Mouse (Mus musculus) layer of hippocampus, postnatal 25 days (tissue): Measurements from ENCODE around the gene Ilf2. TPM values are rescaled to one million over a fixed set of nuclear protein-coding genes. Genes with fewer than 3 reads are reported as not detected.

Experiments
- DNase-seq, 2 experiments: peaks; one replicate each; pipeline ENCODE4 v3.0.0; 2022; ENCODE audit warnings: mixed read lengths in 2 of 2, low spot score in 1 of 2; ENCODE audit errors: extremely low spot score in 1 of 2
- total RNA-seq, 2 experiments: library from RNA; stranded (reverse); gene quantifications; 2 replicates each; pipeline ENCODE4 v1.2.3; 2021

Ilf2 gene
- total RNA-seq, 2 experiments from 2014 or later = 81.2 to 87.4 TPM

DNA sequence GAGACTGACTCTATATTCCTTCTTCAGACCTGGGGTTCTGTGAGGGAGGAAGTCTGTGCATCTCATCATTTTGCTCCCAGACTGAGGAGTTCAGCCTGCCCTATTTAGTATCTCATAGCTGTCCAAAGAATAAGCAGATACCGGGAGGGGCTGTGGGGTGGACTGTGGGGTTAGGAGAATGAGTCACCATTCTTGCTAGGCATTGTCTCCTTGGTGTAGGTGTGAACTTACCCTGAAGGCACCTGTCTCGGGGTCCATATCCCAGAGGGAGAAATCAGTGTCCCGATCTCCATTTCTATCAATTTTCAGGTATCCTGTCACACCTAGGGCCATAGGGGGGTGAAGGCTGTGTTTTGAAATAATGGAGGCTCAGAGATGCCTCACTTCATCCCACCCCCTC, 14.0 kb upstream of the Ilf2 start:
- DNase-seq = no peak

DNA sequence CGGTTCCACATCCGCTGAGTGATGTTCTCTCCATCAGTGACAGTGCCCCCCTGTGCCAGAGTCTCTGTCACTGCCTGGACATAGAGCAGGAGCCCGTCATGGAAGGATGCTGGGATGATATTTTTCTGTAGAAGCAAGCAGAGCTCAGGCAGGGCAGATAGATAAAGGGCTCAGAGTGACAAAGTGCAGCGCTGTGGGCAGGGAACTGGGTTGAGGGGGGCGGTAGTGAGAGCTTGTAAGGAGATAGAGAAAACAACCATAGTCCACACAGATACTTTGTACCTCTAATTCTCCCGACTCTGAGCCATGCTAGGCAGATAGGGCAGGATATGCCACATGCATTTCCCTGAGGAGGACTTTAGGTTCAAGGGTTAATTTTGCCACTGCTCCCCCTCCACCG, 13.3 kb upstream of the Ilf2 start:
- no peak for DNase-seq

DNA sequence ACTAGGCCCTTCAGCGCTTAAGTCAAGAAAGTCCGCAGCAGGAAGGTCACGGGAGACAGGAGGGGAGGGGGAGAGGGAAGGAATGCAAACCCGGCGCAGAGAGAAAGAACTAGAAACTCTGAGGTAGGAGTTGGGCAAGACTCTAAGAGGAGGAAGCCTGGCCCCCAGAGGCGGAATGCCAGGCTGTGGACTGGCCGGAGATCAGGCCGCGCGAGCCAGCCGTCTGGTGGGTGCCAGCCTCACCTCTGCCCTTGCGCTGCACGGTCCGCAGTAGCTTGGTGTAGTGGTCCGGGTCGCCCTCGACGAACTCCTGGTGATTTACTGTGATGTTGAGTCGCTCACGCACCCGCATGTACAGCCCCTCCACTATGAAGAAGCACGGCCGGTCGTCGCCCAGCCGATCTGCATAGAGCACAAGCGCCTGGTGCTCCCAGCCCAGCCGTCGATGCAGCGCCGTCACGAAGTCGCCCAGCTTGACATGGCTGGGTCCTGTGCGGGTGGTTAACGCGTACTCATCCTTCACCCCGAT, 11.3 kb upstream of the Ilf2 start:
- no peak for DNase-seq

DNA sequence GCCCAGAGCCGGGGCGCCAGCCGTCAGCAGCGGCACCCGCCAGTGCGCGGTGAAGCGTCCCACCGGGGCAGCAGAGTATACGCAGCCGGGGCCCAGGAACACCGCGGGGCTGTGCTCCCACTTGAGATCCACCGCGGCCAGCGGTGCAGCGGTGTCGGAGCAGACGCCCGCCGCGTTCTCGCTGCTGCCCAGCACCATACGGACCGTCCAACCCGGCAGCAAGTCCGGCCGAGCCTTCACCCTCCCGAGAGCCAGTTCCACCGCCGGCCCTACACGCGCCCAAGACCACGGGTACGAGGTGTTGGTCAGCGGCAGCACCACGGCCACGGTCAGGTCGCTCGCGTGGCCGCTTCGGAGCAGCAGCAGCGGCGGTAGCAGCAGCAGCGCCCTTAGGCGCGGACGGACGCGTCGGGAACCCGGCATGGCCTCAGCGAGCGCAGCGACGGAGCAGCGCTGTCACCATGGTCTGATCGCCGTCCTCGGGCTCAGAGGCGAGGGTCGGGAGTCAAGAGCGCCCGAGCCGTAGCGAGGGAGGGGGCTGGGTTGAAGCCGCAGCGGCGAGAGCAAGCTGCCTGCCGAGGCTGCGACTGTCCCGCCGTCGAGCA, 10.7 kb upstream of the Ilf2 start:
- DNase-seq = no peak

DNA sequence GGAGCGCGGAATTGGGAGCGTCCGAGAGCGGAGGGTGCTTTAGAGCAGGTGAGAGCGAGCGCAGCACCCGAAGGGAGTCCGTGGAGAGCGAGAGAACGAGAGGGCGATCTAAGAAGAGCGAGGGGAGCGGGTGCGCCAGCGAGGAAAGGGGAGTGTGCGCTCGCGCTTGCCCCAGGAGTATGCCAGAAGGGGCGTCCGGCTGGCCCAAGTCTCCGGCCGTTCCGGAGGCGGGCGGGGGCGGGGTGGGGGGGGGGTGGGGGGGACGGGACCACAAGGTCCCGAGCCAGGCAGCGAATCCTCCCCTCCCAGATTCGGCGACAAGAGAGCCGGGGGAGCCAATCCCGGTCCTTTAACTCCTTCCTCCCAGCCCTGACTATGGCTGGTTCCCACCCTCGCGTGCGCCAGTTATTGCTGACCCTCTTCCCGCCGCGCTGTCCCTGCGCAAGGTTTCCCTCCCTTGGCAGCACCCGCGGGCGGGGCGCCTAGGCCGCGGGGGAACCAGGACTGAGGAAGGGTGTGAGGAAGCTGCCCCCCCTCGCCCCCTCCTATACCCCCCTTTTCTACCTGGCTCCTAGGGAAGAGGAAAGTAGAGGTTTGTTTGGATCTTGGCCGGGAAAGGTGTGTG, 10.1 kb upstream of the Ilf2 start, which contains the start of gene Npr1:
Gene Npr1, minus strand, starts transcription at position 181 of the 625 bp plus-strand sequence.
- no peak for DNase-seq

DNA sequence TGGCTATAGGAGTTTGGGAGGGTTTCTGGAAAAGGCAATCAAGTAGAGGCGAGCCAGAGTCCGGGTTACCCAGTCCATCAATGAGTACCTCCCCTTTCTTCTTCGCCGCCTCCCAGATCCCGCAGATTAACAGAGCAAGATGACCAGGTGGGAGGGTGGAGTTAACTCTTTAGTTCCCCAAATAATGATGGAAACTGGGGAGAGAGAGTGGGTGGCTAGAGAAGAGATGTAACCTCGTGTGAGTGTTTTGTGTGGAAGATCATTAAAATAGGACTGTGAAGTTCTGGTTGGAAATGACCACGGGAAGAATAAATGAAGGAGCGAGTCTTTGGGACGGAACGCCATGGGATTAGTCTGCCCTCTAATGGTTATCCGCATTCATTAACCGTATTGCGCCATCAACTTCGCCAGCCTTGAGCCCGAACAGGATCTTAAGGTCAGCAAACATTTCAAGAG, 9.6 kb upstream of the Ilf2 start:
- DNase-seq = peak in 1 of 2 experiments; percentile 46

DNA sequence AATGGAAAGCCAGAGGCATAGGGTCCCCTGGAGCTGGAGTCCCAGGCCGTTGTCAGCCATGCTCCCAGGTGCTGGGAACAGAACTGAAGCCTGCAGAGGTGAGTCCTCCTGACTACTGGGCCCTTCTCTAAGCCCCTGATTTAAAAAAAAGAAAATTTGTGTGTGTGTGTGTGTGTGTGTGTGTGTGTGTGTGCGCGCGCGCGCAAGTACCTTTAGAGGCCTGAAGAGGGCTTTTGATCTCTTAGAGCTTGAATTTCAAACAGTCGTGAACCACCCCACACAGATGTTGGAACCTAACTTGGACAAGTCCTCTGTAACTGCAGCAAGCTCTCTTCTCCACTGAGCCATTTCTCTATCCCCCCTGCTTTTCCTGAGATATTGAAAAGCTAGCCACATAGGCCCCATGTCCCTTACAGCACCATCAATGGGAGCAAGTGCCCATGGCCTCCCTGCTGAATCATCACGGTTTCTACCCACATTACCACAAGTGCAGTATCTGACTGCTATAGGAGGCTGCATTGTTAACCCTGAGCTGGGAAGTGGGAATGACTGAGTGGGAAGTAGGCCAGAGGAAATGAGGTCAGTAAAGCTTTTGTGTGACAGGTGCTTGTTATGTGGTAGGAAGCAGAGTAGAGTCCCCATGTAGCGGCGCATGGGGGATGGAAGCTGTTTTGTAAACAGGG, 8.2 kb upstream of the Ilf2 start:
- no peak for DNase-seq

DNA sequence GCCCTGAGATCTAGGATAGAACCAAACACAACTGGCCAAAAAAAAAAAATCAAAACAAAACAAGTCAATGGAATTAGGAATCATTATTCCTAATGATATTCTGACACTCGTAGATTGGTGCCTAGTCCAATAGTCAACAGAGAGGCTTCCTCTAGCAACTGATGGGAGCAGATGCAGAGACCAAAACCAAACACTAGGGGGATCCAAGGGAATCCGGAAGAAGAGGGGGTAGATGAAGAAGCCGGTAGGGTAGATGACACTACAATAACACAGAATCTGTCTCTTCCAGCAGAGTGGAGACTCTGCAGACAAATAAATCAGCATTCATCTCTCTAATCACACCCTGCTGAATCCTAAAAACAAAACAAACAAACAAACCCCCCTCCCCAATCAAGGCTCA, 3.7 kb upstream of the Ilf2 start:
- DNase-seq = no peak

DNA sequence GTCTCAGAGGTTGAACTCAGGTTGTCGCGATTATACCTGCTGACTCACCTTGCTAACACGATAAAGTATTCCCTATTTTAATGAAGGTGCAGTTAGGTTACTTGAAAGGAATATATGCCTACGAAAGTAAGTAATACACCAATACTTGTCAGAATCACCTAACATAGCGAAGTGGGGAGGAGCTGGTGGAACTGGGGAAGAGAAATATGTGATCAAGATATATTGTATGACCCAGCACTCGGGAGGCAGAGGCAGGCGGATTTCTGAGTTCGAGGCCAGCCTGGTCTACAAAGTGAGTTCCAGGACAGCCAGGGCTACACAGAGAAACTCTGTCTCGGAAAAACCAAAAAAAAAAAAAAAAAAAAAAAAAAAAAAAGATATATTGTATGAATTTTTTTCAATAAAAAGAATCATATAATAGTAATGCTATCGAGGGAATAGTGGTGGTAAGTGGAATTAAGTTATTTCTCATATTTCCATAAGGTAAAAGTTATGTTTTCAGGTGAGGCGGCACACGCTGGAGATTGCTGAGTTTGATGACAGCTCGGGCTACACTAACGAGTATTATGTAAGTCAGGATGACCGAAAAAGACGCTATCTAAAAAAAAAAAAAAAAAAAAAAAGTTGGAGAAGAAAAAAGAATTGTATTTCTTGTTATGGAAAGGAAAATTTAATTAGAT, 635 bp upstream of the Ilf2 start:
- DNase-seq = no peak

DNA sequence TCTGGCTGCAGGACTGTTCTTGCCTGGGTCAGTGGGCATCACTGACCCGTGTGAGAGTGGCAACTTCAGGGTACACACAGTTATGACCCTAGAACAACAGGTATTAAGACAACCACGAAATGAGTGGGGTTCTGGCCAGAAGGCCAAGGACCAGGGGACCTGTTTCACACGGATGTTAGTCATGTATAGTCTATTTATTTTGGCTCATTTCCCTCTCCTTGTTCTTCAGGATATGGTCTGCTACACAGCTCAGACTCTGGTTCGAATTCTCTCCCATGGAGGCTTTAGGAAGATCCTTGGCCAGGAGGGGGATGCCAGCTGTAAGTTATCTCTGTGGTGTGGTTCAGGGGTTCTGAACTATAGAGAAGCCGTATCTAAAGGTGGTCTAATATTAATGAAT, 11.1 kb downstream of the Ilf2 start:
- no peak for DNase-seq

DNA sequence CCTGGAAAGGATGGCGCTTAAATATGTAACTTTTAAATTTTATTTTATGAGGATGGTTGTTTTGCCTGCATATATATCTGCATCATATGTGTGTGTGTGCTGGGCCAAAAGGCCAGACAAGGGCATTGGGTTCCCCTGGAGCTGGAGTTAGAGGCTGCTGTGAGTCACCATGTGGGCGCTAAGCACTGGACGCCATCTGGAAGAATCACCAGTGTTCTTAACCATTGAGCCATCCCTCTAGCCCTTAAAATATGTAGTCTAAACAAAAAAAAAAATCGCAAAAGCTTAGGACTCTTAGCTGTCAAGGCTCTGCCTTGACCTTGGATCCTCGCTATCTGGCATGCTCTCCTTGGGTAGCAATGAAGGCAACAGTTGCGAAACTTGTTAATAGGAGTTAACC, 12.7 kb downstream of the Ilf2 start:
- no peak for DNase-seq

DNA sequence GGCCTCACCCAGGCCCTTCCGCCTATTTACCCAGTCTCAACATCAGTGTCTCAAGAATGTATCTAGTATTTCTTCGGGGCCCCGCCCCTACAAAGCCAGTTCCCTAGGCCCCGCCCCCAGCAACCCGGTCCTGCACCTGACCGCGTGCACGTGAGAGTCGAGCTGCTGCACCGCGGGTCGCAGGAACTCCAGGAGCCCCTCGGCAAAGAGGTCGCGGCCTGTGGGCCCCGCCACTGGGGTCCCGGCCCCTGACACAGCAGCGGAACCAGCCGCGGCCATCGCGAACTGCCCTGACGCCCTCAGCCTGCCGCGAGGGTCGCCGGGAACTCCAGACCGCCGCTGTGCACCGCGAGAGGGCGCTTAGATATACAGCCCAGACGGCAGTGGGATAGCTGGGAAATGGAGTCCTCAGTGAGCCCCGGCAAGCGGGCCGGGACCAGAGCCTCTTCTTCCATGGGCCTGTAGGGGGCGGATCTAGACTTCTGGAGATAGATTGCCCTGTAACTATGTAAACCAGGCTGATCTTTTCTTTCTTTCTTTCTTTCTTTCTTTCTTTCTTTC, 14.8 kb downstream of the Ilf2 start, which contains the start of gene Snapin:
Gene Snapin, minus strand, starts transcription at position 338 of the 561 bp plus-strand sequence.
- peak; percentile 86 to 93 for DNase-seq

DNA sequence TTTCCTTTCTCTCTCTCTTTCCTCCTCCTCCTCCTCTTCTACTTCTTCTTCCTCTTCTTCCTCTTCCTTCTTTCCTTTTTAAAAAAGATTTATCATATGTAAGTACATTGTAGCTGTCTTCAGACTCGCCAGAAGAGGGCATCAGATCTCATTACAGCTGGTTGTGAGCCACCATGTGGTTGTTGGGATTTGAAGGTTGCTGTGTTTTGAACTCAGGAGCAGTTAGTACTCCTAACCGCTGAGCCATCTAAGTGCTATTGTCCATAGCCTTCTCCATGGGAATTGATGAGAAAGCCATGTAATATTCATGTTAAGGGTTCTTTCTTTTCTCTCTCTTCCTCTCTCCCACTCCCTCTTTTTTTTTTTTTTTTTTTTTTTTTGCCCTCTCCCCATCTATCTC, 15.4 kb downstream of the Ilf2 start:
- no peak for DNase-seq

DNA sequence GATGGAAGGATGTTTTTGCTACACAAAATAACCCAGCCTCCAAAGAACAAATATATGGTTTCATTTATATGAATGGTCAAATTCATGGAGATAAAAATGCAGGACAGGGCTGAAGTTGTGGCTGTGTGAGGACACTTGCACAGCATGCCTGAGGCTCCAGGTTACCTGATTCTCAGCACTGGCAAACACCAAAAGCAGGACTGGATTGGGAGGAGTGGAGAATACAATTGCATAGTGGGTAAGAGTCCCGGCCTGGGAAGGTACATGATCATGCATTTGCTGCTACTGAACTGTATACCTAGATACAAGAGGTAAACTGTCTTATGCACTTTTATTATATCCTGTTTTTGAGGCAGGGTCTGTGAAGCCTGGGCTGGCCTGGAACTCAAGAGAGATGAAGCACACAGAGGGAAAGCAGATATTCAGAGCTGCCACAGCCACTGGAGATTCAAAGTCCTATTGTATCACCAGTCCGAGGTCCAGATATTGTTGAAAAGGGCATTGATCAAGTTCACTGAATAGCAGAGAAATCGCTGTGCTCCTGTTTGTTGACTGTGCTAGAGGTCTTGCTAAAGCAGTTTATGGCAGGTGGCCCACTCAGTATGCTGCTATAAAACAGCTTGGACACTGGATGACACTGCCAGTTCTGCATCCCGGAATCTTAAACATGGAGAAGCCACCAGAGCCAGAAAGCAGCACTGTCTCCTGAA, 18.1 kb downstream of the Ilf2 start:
- DNase-seq = no peak

DNA sequence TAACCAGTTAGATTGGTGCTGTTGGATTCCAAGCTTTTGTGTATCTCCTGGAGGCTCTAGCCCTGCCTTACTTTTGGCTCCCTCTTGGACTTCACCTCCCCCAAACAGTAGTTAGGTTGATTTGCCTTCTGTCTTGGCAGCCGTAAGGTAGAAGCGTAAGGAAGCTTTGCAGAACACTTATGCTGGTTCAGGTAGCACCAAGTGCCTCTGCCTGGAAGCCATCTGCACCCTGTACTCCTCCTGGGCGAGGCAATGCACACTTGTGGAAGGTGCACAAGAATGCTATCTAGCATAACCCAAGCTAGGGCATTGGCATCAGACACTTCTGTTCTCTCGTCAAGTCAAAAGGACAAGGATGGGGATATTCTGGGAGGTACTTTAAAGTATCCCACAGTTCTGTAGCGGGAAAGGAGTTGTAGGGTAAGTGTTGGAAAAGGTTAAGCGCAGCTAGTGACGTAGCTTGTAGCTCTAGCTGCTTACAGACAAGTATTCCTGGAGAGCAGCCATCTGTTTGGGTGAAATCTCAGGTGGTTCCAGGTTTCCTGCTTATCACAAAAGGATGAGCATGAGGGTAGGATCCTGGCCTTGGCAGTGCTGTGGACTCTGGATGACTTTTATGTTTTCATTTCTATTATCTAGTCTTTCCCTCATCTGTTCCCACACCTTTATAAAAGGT, 20.1 kb downstream of the Ilf2 start:
- DNase-seq = no peak

DNA sequence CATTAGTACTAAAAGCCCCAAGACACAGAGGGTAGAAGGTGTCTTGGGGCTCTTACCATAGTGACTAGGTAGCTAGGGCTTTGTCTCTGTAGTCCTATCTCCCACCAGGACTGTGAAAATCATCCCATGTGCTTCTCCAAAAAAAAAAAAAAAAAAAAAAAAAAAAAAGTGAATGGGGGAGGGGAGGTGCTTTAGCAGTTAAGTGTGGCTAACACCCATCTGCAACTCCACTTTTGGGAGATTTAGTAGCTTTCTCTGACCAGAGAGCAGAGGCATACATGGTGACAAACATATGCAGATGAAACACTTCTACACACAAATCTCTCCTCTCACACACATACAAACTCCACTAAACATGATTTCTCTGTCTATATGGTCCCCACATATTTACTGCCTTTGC, 21.7 kb downstream of the Ilf2 start:
- no peak for DNase-seq

DNA sequence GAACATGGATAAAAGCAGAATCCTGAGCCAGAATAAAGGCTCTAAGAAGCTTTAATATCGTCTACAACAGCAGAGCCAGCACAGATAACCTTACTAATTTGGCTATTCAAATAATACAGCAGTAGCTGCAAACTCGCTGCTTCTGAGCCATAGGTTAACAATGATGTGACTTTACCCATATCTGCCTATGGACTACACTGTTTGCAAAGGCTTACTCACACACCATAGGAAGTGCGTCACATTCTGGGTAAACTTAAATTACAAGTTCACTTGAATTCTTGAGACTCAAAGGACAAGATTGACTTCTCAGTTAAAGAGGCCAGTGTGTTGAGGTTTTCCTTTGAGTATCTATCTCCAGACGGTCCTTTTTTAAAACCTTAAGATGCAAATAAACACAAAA, 27.5 kb downstream of the Ilf2 start:
- no peak for DNase-seq

DNA sequence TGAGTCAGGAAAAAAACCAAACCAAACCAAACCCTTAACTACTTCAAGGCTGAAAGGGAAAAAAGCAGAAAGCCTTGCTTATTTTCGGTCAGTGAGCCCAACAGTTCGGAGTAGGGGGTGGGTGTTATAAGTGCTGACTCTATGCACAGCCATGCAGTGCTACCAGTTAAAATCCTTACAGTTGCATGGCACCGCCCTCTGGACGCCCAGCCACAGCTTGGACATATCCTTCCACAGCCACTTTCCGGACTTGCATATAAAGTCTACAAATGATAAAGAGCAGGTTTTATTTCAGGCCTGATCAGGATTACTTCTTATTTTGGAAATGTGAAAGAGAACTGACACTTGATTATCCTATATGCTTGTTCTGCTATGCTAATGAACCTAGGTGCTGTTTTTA, 29.3 kb downstream of the Ilf2 start:
- DNase-seq = no peak

DNA sequence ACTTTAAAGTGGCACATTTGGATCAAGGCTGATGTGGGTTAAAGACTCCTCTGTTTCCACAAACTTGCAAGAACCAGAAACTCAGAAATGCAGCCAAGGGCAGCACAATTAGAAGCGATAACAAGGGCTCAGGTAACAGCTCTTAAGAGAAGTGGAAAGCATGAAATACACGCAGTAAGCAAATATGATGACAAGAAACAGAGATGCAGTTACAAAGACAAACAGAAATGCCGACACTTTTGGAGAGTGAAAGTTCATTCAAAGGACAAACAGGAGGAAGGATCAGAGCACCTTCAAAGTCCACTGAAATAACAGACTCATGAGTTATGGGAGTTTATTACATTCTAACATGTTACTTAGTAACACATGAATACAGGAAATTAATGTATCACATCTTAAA, 30.4 kb downstream of the Ilf2 start:
- no peak for DNase-seq
